In genomic region chr16:4559715-4560144, GRCm38 (mm10) we compare ENCODE assay signal across 8 mouse cellular contexts. TPM values are rescaled to one million over a fixed set of nuclear protein-coding genes. Genes with fewer than 3 reads are reported as not detected.
DNase-seq lines count a peak whose midpoint lies in the region; ATAC-seq and TF ChIP-seq lines count a peak whose summit lies in the region.

Gene Tfap4 (minus strand): TSS chr16:4559854.

- TF ChIP-seq CTCF in spleen, adult 2 months (IDR thresholded peaks at IDR 0.05; ENCODE audit: extremely low read depth, insufficient read depth, insufficient read length, insufficient replicate concordance), result no peak

- H3K4me1 ChIP-seq in embryonic facial prominence, embryonic 12.5 days, result peaks cover 20% of the 10 kb centered on the region
- peaks cover 33% of the 10 kb centered on the region for H3K4me1 ChIP-seq in limb, embryonic 13.5 days
- H3K4me1 ChIP-seq in midbrain, embryonic 15.5 days, result peaks cover 22% of the 10 kb centered on the region
- no peaks in the 10 kb centered on the region; the same call in 1 of the 2 replicates for H3K4me1 ChIP-seq in spleen, adult 2 months (ENCODE audit: control insufficient read depth, insufficient read depth, insufficient read length)

- peak within 1 kb of the TSS; percentile 76 for H3K4me2 ChIP-seq in embryonic facial prominence, embryonic 12.5 days (replicated peaks)
- H3K4me2 ChIP-seq in limb, embryonic 13.5 days (replicated peaks), result peak within 1 kb of the TSS; percentile 85
- H3K4me2 ChIP-seq in midbrain, embryonic 15.5 days, result peak within 1 kb of the TSS; percentile 69

- peak; percentile 17; the same call in 1 of the 2 replicates for ATAC-seq in embryonic facial prominence, embryonic 12.5 days (ENCODE audit: insufficient number of reproducible peaks, insufficient read depth, low FRiP score, low TSS enrichment)
- peak; percentile 17; the same call in 1 of the 2 replicates for ATAC-seq in limb, embryonic 13.5 days (ENCODE audit: low FRiP score, low read depth)
- peak; percentile 32 for ATAC-seq in midbrain, embryonic 15.5 days (replicated peaks)

- peak within 1 kb of the TSS; percentile 62 for H3K4me3 ChIP-seq in embryonic facial prominence, embryonic 12.5 days
- H3K4me3 ChIP-seq in limb, embryonic 13.5 days, result peak within 1 kb of the TSS; percentile 65
- H3K4me3 ChIP-seq in midbrain, embryonic 15.5 days, result peak within 1 kb of the TSS; percentile 89
- H3K4me3 ChIP-seq in spleen, adult 2 months (ENCODE audit: extremely low read depth, insufficient read depth, insufficient read length), result peak within 1 kb of the TSS; percentile 81

- DNase-seq in 3134 (ENCODE audit: extremely low read depth, insufficient read length, low spot score), result peak; percentile 94
- DNase-seq in adrenal gland, postnatal 25 days, result peak; percentile 72
- peak; percentile 88 for DNase-seq in heart, adult 8-10 months (ENCODE audit: low spot score)
- peak; percentile 93 for DNase-seq in kidney, adult 9 months
- DNase-seq in spleen, adult 2 months (ENCODE audit: low read depth in 1 of 2, low spot score in 2 of 2), result peak; percentile 68 to 76

- H3K9ac ChIP-seq in embryonic facial prominence, embryonic 12.5 days, result peak within 1 kb of the TSS; percentile 77
- H3K9ac ChIP-seq in limb, embryonic 13.5 days, result peak within 1 kb of the TSS; percentile 82
- H3K9ac ChIP-seq in midbrain, embryonic 15.5 days, result peak within 1 kb of the TSS; percentile 68

- WGBS in embryonic facial prominence, embryonic 12.5 days, result 1% methylated on average over 16 of the region's 17 CpGs
- under 1% methylated on average over 15 of the region's 17 CpGs for WGBS in limb, embryonic 13.5 days
- 0% methylated on average over 15 of the region's 17 CpGs for WGBS in midbrain, embryonic 15.5 days
- WGBS in spleen, adult 2 months, result 0% methylated on average over 17 of the region's 17 CpGs

- no peak for TF ChIP-seq POLR2A in spleen, adult 2 months (IDR thresholded peaks at IDR 0.05; ENCODE audit: low read depth, low read length)

- peak within 1 kb of the TSS; percentile 95 for H3K27ac ChIP-seq in embryonic facial prominence, embryonic 12.5 days
- H3K27ac ChIP-seq in limb, embryonic 13.5 days, result peak within 1 kb of the TSS; percentile 90
- peak within 1 kb of the TSS; percentile 96 for H3K27ac ChIP-seq in midbrain, embryonic 15.5 days
- peak within 1 kb of the TSS; percentile 78 for H3K27ac ChIP-seq in spleen, adult 2 months (ENCODE audit: insufficient read depth, low read length)

- H3K9me3 ChIP-seq in embryonic facial prominence, embryonic 12.5 days, result no peaks in the 10 kb centered on the region
- no peaks in the 10 kb centered on the region for H3K9me3 ChIP-seq in limb, embryonic 13.5 days
- H3K9me3 ChIP-seq in midbrain, embryonic 15.5 days, result no peaks in the 10 kb centered on the region

- no peaks in the 10 kb centered on the region for H3K36me3 ChIP-seq in embryonic facial prominence, embryonic 12.5 days
- peaks cover 10% of the 10 kb centered on the region; the same call in 1 of the 2 replicates for H3K36me3 ChIP-seq in limb, embryonic 13.5 days
- no peaks in the 10 kb centered on the region for H3K36me3 ChIP-seq in midbrain, embryonic 15.5 days (replicated peaks)
- H3K36me3 ChIP-seq in spleen, adult 2 months (ENCODE audit: control insufficient read depth, insufficient read depth, low read length), result no peaks in the 10 kb centered on the region

- no peaks in the 10 kb centered on the region for H3K27me3 ChIP-seq in embryonic facial prominence, embryonic 12.5 days
- H3K27me3 ChIP-seq in limb, embryonic 13.5 days, result no peaks in the 10 kb centered on the region
- no peaks in the 10 kb centered on the region; the same call in 1 of the 2 replicates for H3K27me3 ChIP-seq in midbrain, embryonic 15.5 days (replicated peaks)
- no peaks in the 10 kb centered on the region for H3K27me3 ChIP-seq in spleen, adult 2 months (ENCODE audit: control insufficient read depth, insufficient read depth, low read length)

RNA-seq across cellular contexts. Expression of gene Tfap4, which starts in this region (rescaled TPM):
- 8.3 and 10.4 TPM in 2 replicates for total RNA-seq in adrenal gland, postnatal 25 days (2021)
- 27.8 and 31.5 TPM in 2 replicates for polyA plus RNA-seq in embryonic facial prominence, embryonic 12.5 days (2016; fragmentation: Nextera tagmentation; extraction: Ambion mirVana)
- total RNA-seq in heart, adult 8-10 months (2022), result 1 to 10 TPM; 2.8 to 6.2 (median 3.6) TPM
- polyA plus RNA-seq in limb, embryonic 13.5 days (2015; fragmentation: Nextera tagmentation; extraction: Ambion mirVana), result 24.9 and 26.3 TPM in 2 replicates
- polyA plus RNA-seq in midbrain, embryonic 15.5 days (2015; fragmentation: Nextera tagmentation; extraction: Ambion mirVana), result 8.1 and 8.4 TPM in 2 replicates
- polyA plus RNA-seq in spleen, adult 2 months (2012; rRNA removed), result 5.6 and 8.7 TPM in 2 replicates

Comparison
In these comparisons a context has a peak if more than half of its experiments do, and no peak if none do; other contexts are left out.
1. Peak in every context shown above with its lines: DNase-seq, ATAC-seq, H3K4me3 ChIP-seq and H3K27ac ChIP-seq.